Mouse (Mus musculus) lung, postnatal 25 days (tissue): Measurements from ENCODE around the gene Rfx8.

ENCODE experiments used
- DNase-seq: peaks from one replicate; pipeline ENCODE4 v3.0.0; 2022; ENCODE audit warnings: low spot score

The Rfx8 gene

GRCm38 (mm10) chr1:39720632-39721350 is at the start of gene Rfx8:
Gene Rfx8, minus strand, starts transcription at chr1:39720997.
- no peak for DNase-seq

DNA sequence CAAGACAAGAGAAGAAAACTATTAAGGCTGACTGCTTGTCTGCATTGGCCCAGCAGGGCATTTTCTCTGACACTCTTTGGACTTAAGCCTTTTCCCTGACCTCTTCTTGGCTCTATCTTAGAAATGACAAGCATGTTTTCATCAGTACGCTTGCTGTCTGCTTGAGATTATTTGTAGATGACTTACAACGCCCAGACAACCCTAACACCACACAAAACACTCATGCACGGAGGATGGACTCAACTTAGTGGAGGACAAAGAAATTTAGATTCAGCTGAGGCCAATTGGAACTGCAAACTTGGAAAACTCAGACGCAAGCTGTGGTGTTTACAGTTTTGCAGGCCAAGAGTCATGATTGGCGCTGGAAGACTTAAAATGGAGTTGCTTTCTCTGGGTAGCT is 49.6 kb upstream of the Rfx8 start:
- DNase-seq, result peak; percentile 58

- no peak for DNase-seq
Measured at GRCm38 (mm10) chr1:39768017-39768416, 47.2 kb upstream of the Rfx8 start.

DNA sequence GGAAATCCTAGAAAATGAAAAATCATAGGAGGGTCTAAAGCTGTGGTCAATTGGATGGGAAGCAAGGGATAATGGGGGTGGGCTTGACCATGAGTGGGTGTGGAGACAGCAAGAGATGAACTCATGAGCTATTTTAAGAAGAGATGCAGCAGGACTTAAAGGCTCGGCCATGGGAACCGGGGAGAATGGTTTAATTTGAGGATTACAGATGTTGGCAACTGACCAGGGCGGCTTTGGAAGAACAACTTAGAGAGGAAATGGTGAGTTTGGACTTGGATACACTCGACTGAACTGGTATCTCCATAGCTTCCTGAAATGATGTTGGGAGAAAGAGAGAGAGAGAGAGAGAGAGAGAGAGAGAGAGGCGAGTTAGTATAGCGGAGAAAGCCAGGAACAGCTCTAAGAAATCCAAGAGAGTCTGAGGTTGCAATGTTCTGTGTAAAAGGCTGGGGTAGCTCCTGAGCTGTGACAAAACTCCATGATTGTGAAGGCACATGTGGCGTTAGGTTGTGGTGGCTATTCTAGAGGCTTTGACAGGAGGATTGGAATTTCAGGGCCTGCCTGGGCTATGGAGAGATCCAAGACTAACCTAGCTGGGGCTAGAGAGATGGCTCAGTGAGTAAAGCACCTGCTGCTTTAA is 45.2 kb upstream of the Rfx8 start:
- no peak for DNase-seq

DNA sequence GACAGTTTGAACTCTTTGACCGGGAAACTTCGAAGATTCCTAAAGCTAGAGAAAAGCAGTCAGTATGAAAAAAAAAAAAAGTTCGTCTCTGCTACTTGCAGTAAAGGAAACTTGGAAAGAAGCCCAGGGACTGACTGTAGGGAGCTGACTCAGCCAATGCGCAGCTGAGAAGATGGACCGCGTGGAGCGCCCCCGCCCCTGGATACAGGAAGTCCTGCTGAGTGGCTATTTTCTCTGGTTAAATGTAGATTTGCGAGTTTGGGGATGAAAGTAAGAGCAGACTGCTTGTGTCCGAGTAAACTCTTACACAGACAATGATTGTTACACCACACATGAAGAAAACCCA is 41.2 kb upstream of the Rfx8 start:
- peak; percentile 89 for DNase-seq

GRCm38 (mm10) chr1:39761211-39762024 is 40.6 kb upstream of the Rfx8 start:
- DNase-seq, result peak; percentile 71

- no peak for DNase-seq
Measured at GRCm38 (mm10) chr1:39760181-39760715, 39.5 kb upstream of the Rfx8 start.

- DNase-seq, result no peak
Measured at GRCm38 (mm10) chr1:39759231-39760175, 38.7 kb upstream of the Rfx8 start.

GRCm38 (mm10) chr1:39758244-39758643 is 37.4 kb upstream of the Rfx8 start:
- peak; percentile 51 for DNase-seq

DNA sequence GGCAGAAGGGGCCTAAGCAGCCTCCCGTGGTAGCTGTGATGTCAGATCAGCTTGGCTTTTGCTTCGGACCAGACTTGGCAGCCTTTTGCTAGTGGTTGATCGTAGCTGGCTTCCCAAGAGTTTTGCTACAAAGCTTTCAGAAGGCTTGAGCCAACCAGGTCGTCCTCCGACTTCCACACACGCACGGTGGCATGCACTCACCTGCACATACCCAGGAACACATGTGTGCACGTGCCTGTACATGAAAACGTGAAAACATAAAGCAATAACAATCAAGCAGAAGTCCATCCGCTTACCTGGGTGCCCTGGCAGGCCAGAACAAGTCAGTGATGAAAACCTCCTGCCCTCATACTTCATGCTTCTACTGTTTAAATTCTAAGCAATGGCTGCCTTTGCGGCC is 36.2 kb upstream of the Rfx8 start:
- DNase-seq, result no peak

DNA sequence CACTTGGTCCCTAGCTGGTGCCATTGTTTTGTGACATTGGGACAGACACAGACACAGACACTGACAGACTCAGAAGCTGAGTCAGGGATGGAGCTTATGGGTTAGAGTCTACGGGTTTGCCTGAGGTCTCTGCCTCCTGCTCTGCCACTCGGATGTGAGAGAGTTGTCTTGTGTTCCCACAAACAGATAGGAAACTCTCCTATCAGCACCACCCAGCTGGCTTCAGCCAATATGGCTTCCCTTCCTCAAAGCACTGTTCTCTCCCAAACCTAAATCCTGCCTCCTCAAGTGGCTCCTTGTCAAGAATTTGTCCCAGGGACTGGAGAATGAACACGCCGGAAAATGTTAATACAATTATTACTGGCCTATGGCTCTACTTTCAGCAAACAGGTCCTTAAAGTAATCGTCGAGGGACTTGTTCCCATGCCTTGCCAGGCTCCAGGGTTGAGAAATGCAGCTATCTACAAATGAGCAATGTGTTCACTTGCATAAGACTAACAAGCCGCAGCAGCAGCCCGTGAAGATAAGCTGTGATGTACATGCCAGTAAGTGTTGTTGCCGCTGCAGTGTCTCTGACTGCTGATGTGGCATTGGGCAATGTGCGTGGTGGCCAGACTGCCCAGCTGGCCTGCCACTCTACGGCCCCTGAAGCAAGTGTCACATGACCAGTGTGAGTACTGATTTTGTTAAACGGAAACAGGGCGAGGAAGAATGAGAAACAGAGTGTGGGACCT is 33.6 kb upstream of the Rfx8 start:
- DNase-seq, result no peak

GRCm38 (mm10) chr1:39751537-39751936 is 30.7 kb upstream of the Rfx8 start:
- no peak for DNase-seq

DNA sequence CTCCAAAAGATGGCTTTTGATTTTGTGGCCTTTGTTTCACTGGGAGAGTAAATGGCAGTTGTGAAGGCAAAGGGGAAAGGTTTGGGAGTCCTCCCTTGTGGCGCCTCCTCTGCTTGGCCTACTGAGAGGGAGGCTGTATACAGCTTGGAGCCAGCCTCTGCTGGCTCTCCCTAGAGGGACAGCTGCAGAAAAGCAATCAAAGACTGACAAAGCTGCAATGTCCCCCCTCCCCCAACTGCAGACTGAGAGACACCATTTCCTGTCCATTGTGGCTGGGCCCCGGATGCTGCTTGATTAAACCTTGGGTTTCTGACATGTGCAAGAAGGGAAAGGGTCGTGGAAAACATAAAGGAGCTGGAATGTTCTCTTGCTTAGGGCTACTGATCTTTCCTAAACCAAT is 28.9 kb upstream of the Rfx8 start:
- peak; percentile 39 for DNase-seq

DNA sequence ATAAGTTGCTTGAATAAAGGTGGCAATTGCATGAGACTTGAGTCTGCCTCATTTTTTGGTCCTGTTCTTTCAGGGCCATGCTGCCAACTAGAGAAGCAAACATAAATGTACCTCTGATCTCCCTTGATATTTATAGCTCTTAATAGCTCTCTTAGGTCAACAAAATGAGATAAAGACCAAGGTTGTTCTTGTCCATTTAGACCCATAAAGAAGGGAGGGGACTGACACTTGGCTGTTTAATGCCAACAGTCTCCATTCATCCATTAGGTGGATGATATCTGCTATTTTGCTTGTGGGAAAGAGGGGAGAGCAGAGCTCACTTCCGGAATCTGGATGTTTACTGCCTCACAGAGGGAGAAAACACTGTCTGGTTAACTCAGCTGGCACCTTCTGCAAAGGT is 28.4 kb upstream of the Rfx8 start:
- DNase-seq, result no peak

DNA sequence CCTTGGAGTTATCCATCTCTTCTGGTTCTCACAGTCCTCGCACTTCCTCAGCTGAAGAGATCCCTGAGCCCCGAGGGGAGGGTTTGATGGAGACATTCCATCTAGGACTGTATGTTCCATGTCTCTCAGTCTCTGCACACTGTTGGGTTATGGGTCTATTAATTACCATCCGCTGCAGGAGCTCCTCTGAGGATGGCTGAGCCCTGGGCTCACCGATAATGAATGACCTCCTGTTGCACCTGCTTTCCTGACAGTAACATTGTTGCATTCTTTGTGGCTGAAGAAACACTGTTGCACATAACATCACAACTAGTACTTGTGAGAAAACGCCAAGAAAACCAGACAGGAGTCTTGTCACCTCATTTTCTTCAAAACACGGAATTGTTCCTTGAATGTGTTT is 27.9 kb upstream of the Rfx8 start:
- DNase-seq, result no peak

DNA sequence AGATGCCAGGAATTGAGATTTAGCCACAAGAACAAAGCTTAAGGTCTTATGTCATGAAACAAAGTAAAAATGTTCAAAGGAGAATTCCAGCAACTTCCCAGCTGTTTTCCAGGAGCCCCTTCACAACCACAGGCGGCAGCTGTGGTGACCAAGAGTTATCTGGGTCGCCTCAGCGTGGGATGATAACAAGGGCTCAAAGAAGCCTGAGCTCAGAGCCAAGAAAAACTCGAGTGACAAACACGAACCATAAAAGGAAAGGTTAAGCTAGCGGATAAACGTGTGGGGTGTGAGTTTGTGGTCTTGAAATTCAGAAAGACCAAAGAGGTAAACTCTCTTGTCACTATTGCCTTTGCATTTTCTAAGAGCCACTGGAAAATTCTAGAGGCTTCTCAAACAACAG is 25.7 kb upstream of the Rfx8 start:
- DNase-seq, result no peak

DNA sequence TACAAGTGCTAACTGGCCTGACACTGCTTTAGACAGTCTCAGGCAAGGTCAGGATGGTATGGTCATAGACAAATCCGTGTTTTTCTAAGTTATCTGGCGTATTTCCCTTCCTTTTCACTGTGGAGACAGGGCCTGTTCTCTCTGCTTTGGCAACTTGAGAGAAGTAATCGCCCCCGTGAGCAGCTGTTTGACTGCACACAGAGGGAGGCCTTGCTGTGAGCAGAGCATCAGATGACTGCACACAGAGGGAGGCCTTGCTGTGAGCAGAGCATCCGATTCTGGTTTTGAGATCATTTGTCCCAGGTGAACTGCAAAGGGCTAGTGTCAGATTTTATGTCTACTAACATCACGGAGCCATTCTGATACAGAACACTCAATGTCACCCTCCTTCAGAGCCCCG is 20.2 kb upstream of the Rfx8 start:
- no peak for DNase-seq

- DNase-seq, result no peak
Measured at GRCm38 (mm10) chr1:39740002-39740401, 19.2 kb upstream of the Rfx8 start.

- DNase-seq, result peak; percentile 79
Measured at GRCm38 (mm10) chr1:39735927-39736604, 15.3 kb upstream of the Rfx8 start.

- DNase-seq, result no peak
Measured at GRCm38 (mm10) chr1:39735493-39735892, 14.7 kb upstream of the Rfx8 start.
